21 mouse cellular contexts compared by ENCODE assay signal in genomic region chr13:63298931-63299330, GRCm38 (mm10).
"Had no signal": no experiment of that assay in that cellular context is flagged by ENCODE, and none has a peak within 500 bp of the region (broad histone marks: within the 10 kb centered on the region; RNA-seq: fewer than 3 reads in every experiment).

No protein-coding gene starts in this region.

- H3K4me2 ChIP-seq: heart, embryonic 12.5 days; hindbrain, embryonic 12.5 days; hindbrain, embryonic 14.5 days; intestine, embryonic 15.5 days; limb, embryonic 12.5 days; liver, embryonic 12.5 days had no signal

- H3K27me3 ChIP-seq: heart, embryonic 12.5 days; hindbrain, embryonic 12.5 days; intestine, embryonic 15.5 days; limb, embryonic 12.5 days; liver, embryonic 12.5 days had no signal

- DNase-seq: gastrocnemius, postnatal 25 days; heart, adult 18-20 months; heart, postnatal 10 days; heart, postnatal 4 days; kidney, adult 18-20 months; kidney, adult 8-10 months; kidney, postnatal 10 days; kidney, postnatal 25 days; kidney, postnatal 4 days; layer of hippocampus, adult 9-11 months; liver had no signal

- H3K27ac ChIP-seq: heart, embryonic 10.5 days; hindbrain, embryonic 10.5 days; hindbrain, embryonic 12.5 days; hindbrain, embryonic 14.5 days; intestine, embryonic 15.5 days; limb, embryonic 10.5 days; liver, embryonic 12.5 days; liver, embryonic 14.5 days had no signal

- H3K4me3 ChIP-seq: heart, embryonic 10.5 days; heart, embryonic 12.5 days; hindbrain, embryonic 10.5 days; hindbrain, embryonic 12.5 days; intestine, embryonic 15.5 days; limb, embryonic 10.5 days; limb, embryonic 12.5 days; liver, embryonic 12.5 days had no signal
